Mouse (Mus musculus) G1E (cell line): ENCODE results near the gene Ddn. TPM values are rescaled to one million over a fixed set of nuclear protein-coding genes. Genes with fewer than 3 reads are reported as not detected.

Experiments
- ATAC-seq: 2 replicates; pipeline ENCODE4 v1.8.0; 2016; ENCODE audit warnings: mild to moderate bottlenecking; ENCODE audit not compliant: insufficient number of reproducible peaks, poor library complexity, low FRiP score, severe bottlenecking; ENCODE audit errors: extremely low read depth
- DNase-seq: peaks from one replicate; pipeline ENCODE4 v3.0.0; 2012; ENCODE audit warnings: low spot score
- H3K27me3 ChIP-seq: 2 replicates; pipeline ENCODE4 v1.6.1; 2012; ENCODE audit warnings: mild to moderate bottlenecking, low read length, inconsistent platforms; ENCODE audit not compliant: insufficient read depth
- H3K36me3 ChIP-seq: replicated peaks from 2 replicates; pipeline ENCODE3; 2012; ENCODE audit warnings: mild to moderate bottlenecking, inconsistent platforms
- H3K4me1 ChIP-seq: 2 replicates; pipeline ENCODE4 v1.6.1; 2012; ENCODE audit warnings: low read depth, low read length, inconsistent platforms, mixed read lengths; ENCODE audit not compliant: insufficient read depth
- H3K4me3 ChIP-seq: 2 replicates; pipeline ENCODE4 v1.5.1; 2012; ENCODE audit warnings: low read depth, mild to moderate bottlenecking, inconsistent platforms, low read length, moderate library complexity, mixed read lengths
- H3K9me3 ChIP-seq: replicated peaks from 2 replicates; pipeline ENCODE4 v1.6.1; 2012; ENCODE audit warnings: inconsistent platforms
- CTCF ChIP-seq: IDR thresholded peaks from 2 replicates; pipeline ENCODE4 v1.5.1; 2012; ENCODE audit warnings: low read depth, low read length, inconsistent platforms, mixed read lengths
- GATA1 ChIP-seq: IDR thresholded peaks from 2 replicates; pipeline ENCODE4 v1.6.1; 2012; ENCODE audit warnings: borderline replicate concordance, low read length, inconsistent platforms, mixed read lengths
- GATA2 ChIP-seq: IDR thresholded peaks from 2 replicates; pipeline ENCODE4 v1.6.1; 2012; ENCODE audit warnings: low read depth, low read length, inconsistent platforms, borderline replicate concordance
- POLR2AphosphoS5 ChIP-seq: IDR thresholded peaks from 2 replicates; pipeline ENCODE4 v1.6.1; 2012; ENCODE audit warnings: low read depth, low read length, inconsistent platforms; ENCODE audit not compliant: insufficient replicate concordance
- TAL1 ChIP-seq: conservative IDR thresholded peaks from 2 replicates; pipeline ENCODE4 v1.6.1; 2012; ENCODE audit warnings: low read depth, low read length, inconsistent platforms, mixed read lengths
- polyA plus RNA-seq: library from polyadenylated mRNA; stranded (reverse); fragments of >175 nt; gene quantifications from 2 replicates; pipeline ENCODE4 v1.2.3, GENCODE M21; 2012
- total RNA-seq, 2 experiments: library from RNA; stranded (forward) in 1 of 2; stranded (reverse) in 1 of 2; fragments of 200-1000 nt in 1 of 2; fragments of >200 nt in 1 of 2; fragmentation: Nextera tagmentation in 1 of 2; gene quantifications; 2 replicates each; pipeline ENCODE4 v1.2.3; 2014 to 2017

The Ddn gene
- total and polyA plus RNA-seq, 3 experiments, result 0.08 to 0.22 TPM; not detected in 1

- H3K27me3 ChIP-seq, result peaks cover 3% of the 10 kb centered on the region; the same call in 1 of the 2 replicates
- H3K36me3 ChIP-seq, result peaks cover 100% of the 10 kb centered on the region
- H3K4me1 ChIP-seq, result peaks cover 55% of the 10 kb centered on the region
- no peak for TF ChIP-seq CTCF
- H3K4me3 ChIP-seq, result 0 out of 2 replicates have a peak overlapping the region, but pooled peaks have one; percentile 5
- DNase-seq, result no peak
- ATAC-seq, result no peak
- no peaks in the 10 kb centered on the region for H3K9me3 ChIP-seq
Observed at GRCm38 (mm10) chr15:98839161-98839560, 29.9 kb upstream of the Ddn start.

DNA sequence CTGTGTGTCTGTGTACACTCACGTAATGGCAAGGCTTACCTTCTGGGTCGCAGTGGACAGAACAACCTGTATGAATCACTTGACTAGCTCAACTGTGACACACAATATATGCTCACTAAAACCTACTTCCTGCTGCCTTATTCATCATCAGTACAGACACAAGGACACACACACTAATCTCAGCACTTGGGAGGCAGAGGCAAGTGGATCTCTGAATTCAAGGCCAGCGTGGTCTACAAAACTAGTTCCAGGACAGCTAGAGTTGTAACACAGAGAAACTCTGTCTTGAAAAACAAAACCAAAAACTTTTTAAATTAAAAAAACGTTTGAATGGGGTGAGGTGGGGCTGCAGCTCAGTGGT lies 28.4 kb upstream of the Ddn start:
- no peak overlapping the region; the same call in 1 of the 2 replicates for H3K4me3 ChIP-seq
- ATAC-seq, result no peak
- no peaks in the 10 kb centered on the region for H3K9me3 ChIP-seq
- peaks cover 97% of the 10 kb centered on the region for H3K36me3 ChIP-seq
- peaks cover 65% of the 10 kb centered on the region for H3K4me1 ChIP-seq
- no peak for TF ChIP-seq TAL1
- no peak for TF ChIP-seq GATA2
- TF ChIP-seq POLR2AphosphoS5, result no peak
- TF ChIP-seq CTCF, result no peak
- no peak for TF ChIP-seq GATA1
- peaks cover 3% of the 10 kb centered on the region; the same call in 1 of the 2 replicates for H3K27me3 ChIP-seq
- DNase-seq, result no peak

DNA sequence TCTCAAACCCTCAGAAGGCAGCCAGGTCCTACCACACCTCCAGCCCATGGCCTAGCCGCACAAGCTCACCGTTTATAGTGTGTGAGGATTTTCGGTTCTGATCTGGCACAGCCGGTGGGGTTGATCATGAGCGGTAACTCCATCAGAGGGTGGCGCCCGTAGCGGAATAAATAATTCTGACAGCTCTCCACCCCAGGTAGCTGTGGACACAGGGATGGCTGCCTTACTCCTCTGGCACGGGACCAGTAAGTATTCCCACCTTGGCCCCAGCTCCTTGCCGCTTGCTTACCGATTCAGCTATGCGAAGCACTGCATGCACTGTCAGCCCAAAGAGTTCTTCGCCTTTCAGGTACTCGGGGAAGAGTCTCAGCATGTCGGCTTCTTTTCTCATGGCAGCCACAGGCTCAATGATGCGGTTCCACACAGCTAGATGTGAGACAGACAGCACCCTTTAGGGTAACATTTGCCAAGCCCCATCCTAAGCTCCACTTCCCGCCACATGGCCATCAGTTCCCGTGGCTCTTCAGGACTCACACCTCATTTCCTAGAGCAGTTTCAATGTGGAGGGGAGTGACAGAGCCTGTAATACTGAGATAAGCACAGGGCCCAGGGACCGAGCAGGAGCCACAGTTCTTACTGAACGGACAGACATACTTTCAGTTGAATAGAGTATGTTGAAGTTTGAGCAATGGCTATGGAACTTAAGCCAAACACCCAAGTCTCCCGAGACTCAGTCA lies 27.9 kb upstream of the Ddn start:
- peak; percentile 57 for TF ChIP-seq TAL1
- TF ChIP-seq POLR2AphosphoS5, result no peak
- TF ChIP-seq GATA1, result no peak
- no peak for TF ChIP-seq GATA2
- Histone ChIP-seq H3K27me3 (peaks cover 3% of the 10 kb centered on the region; the same call in 1 of the 2 replicates), H3K9me3 (no peaks in the 10 kb centered on the region), H3K36me3 (peaks cover 94% of the 10 kb centered on the region), H3K4me3 (no peak overlapping the region; the same call in 1 of the 2 replicates), H3K4me1 (peaks cover 66% of the 10 kb centered on the region)
- ATAC-seq, result peak; percentile 32; the same call in 1 of the 2 replicates
- DNase-seq, result peak; percentile 61

DNA sequence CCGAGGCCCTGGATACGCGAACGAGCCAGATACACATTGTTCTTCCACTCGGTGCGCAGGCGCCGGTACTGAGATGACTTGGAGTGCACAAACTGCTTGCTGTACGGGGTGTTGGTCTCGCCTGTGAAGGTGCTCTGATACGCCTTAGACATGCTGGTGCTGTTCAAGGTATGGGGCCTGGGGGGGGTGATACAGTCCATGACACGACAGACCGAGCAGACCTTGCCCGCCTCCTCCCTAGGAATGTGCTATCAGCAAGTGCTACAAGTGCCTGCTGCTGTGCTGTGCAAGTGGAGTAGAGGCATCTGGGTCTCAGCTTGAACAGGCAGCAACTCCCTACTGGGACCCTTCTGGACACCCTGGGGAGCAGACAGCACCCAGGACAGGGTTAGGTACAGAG lies 26.0 kb upstream of the Ddn start:
- H3K4me1 ChIP-seq, result peaks cover 68% of the 10 kb centered on the region
- peaks cover 3% of the 10 kb centered on the region; the same call in 1 of the 2 replicates for H3K27me3 ChIP-seq
- ATAC-seq (no peak), DNase-seq (no peak)
- H3K4me3 ChIP-seq, result no peak overlapping the region
- H3K9me3 ChIP-seq, result no peaks in the 10 kb centered on the region
- TF ChIP-seq CTCF (no peak), POLR2AphosphoS5 (no peak; the same call in 1 of the 2 replicates), TAL1 (no peak), GATA2 (no peak)
- peaks cover 75% of the 10 kb centered on the region for H3K36me3 ChIP-seq

GRCm38 (mm10) chr15:98834059-98834458 lies 24.8 kb upstream of the Ddn start:
- H3K4me1 ChIP-seq, result peaks cover 71% of the 10 kb centered on the region
- H3K9me3 ChIP-seq, result no peaks in the 10 kb centered on the region
- TF ChIP-seq GATA2 (no peak), GATA1 (no peak), CTCF (no peak), TAL1 (no peak), POLR2AphosphoS5 (no peak)
- ATAC-seq (no peak), DNase-seq (no peak)
- H3K36me3 ChIP-seq, result peaks cover 67% of the 10 kb centered on the region
- H3K27me3 ChIP-seq, result no peaks in the 10 kb centered on the region
- no peak overlapping the region; the same call in 1 of the 2 replicates for H3K4me3 ChIP-seq

- no peak for TF ChIP-seq GATA2
- TF ChIP-seq POLR2AphosphoS5, result no peak
- no peak for TF ChIP-seq CTCF
- TF ChIP-seq TAL1, result no peak
- no peak for TF ChIP-seq GATA1
- H3K27me3 ChIP-seq, result no peaks in the 10 kb centered on the region
- H3K4me1 ChIP-seq, result peaks cover 71% of the 10 kb centered on the region
- H3K36me3 ChIP-seq, result peaks cover 63% of the 10 kb centered on the region
- H3K9me3 ChIP-seq, result no peaks in the 10 kb centered on the region
- DNase-seq (peak; percentile 37), ATAC-seq (no peak)
- H3K4me3 ChIP-seq, result peak overlapping the region; percentile 62; the same call in 1 of the 2 replicates
Observed at GRCm38 (mm10) chr15:98833281-98833680, 24.0 kb upstream of the Ddn start.
